Mouse (Mus musculus): ENCODE results near the gene Ctdspl. TPM values are rescaled to one million over a fixed set of nuclear protein-coding genes. Genes with fewer than 3 reads are reported as not detected.
A peak's percentile ranks its signal among the peaks of the same experiment; 100 is the strongest.

Ctdspl gene
- polyA plus RNA-seq, 1 experiment from 2014 or later, result 22.9 TPM

DNA sequence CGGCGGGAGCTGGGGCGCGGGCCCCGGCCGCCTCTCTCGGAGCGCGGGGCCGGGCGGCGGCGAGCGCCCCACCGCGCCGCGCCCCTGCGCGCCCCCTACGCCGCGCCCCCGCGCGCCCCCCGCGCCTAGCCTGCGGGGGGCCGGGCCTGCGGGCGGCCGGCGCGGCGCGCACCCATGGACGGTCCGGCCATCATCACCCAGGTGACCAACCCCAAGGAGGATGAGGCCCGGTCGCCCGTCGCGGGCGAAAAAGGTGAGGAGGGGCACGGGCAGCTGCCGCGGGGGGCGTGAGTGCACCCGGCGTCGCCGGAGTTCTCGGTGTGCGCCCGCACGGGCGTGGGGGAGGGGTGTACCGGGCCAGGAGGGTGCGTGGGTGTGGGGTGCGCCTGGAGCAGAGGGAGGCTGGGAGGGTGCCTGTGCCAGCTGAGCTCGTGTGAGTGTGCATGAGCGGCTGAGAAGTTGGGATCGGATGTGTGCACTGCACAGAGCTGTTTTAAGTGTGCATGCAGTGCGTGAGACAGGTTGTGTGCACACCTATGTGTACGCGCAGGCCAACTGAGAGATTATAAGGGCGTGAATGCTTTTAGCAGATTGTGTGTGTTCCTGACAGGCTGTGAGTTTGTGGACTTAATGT is 552 bp downstream of the Ctdspl start:
- Histone ChIP-seq H3K27me3 (ENCODE audit: insufficient read depth, low read length) (no peaks in the 10 kb centered on the region), H3K36me3 (ENCODE audit: insufficient read depth) (no peaks in the 10 kb centered on the region), H3K9ac (peak overlapping the region; percentile 90), H3K9me3 (ENCODE audit: low read depth, low read length) (no peaks in the 10 kb centered on the region), H3K4me2 (peak overlapping the region; percentile 99), H3K4me3 (ENCODE audit: low read depth, low read length) (peak overlapping the region; percentile 78), H3K27ac (ENCODE audit: low read depth) (peak overlapping the region; percentile 90), H3K4me1 (ENCODE audit: insufficient read depth) (peaks cover 27% of the 10 kb centered on the region)
- peak; percentile 38 for DNase-seq
- WGBS, result 3% methylated on average over 45 of the region's 68 CpGs
- ATAC-seq (ENCODE audit: insufficient read depth), result peak; percentile 6; the same call in 1 of the 2 replicates
- TF ChIP-seq CTCF (IDR thresholded peaks at IDR 0.05; ENCODE audit: low read depth), result no peak

GRCm38 (mm10) chr9:118927501-118927900 is 1.2 kb downstream of the Ctdspl start:
- peak overlapping the region; percentile 90 for H3K9ac ChIP-seq
- 17% methylated on average over 8 of the region's 8 CpGs for whole genome bisulfite sequencing
- H3K36me3 ChIP-seq (ENCODE audit: insufficient read depth), result no peaks in the 10 kb centered on the region
- H3K27ac ChIP-seq (ENCODE audit: low read depth), result peak overlapping the region; percentile 90; the same call in 1 of the 2 replicates
- DNase-seq (peak; percentile 56), ATAC-seq (ENCODE audit: insufficient read depth) (no peak)
- peaks cover 27% of the 10 kb centered on the region for H3K4me1 ChIP-seq (ENCODE audit: insufficient read depth)
- H3K4me2 ChIP-seq, result peak overlapping the region; percentile 99
- H3K27me3 ChIP-seq (ENCODE audit: insufficient read depth, low read length), result no peaks in the 10 kb centered on the region
- H3K9me3 ChIP-seq (ENCODE audit: low read depth, low read length), result no peaks in the 10 kb centered on the region
- peak overlapping the region; percentile 78 for H3K4me3 ChIP-seq (ENCODE audit: low read depth, low read length)
- TF ChIP-seq CTCF (IDR thresholded peaks at IDR 0.05; ENCODE audit: low read depth), result no peak

DNA sequence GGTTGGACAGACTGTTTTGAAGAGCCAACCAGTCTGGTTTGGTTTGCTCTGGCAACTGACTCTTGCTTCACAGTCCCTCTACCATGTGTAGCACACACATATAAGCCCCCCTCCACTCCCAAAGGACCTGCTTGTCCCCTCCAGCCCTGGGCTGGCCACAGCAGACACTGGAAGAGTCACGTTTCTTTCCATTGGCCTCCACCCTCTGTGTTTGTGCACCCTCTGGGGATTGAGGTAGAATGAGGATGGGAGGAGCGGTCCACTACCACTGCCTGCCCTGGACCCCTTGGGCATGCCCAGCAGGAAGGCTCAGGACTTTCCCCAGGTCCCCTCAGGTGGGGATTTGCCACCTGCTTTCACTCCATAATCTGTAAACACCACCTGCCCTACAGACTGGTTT is 1.8 kb downstream of the Ctdspl start:
- DNase-seq (no peak), ATAC-seq (ENCODE audit: insufficient read depth) (no peak)
- Histone ChIP-seq H3K27me3 (ENCODE audit: insufficient read depth, low read length) (no peaks in the 10 kb centered on the region), H3K36me3 (ENCODE audit: insufficient read depth) (no peaks in the 10 kb centered on the region), H3K9me3 (ENCODE audit: low read depth, low read length) (no peaks in the 10 kb centered on the region), H3K4me1 (ENCODE audit: insufficient read depth) (peaks cover 27% of the 10 kb centered on the region), H3K4me2 (peak overlapping the region; percentile 99), H3K4me3 (ENCODE audit: low read depth, low read length) (peak overlapping the region; percentile 78), H3K27ac (ENCODE audit: low read depth) (no peak overlapping the region; the same call in 1 of the 2 replicates), H3K9ac (peak overlapping the region; percentile 90)
- TF ChIP-seq CTCF (IDR thresholded peaks at IDR 0.05; ENCODE audit: low read depth), result no peak
- 40% methylated on average over 2 of the region's 2 CpGs for WGBS

DNA sequence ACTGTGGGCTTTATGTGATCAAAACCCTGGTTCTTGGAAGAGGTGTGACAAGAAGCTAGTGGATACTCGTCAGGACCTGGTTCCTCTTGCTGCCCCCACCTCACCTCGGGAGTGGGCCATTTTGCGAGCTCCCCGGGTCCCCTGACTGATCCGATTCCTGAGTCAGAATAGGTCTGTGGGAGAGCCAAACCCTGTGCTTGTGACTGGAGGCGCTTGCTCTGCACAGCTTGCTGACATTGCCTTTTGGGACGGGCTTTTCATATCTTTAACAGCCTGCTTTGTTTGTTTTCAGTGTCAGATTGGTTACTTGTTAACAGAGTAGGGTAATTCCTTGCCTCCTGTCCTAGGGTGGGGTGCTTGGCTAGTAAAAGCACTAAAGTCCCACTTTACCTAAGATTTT is 2.4 kb downstream of the Ctdspl start:
- H3K4me2 ChIP-seq, result peak overlapping the region; percentile 99
- H3K27ac ChIP-seq (ENCODE audit: low read depth), result peak overlapping the region; percentile 8; the same call in 1 of the 2 replicates
- WGBS, result 8% methylated on average over 7 of the region's 7 CpGs
- no peaks in the 10 kb centered on the region for H3K36me3 ChIP-seq (ENCODE audit: insufficient read depth)
- no peaks in the 10 kb centered on the region for H3K9me3 ChIP-seq (ENCODE audit: low read depth, low read length)
- DNase-seq (peak; percentile 69), ATAC-seq (ENCODE audit: insufficient read depth) (no peak)
- H3K4me3 ChIP-seq (ENCODE audit: low read depth, low read length), result peak overlapping the region; percentile 11; the same call in 1 of the 2 replicates
- H3K27me3 ChIP-seq (ENCODE audit: insufficient read depth, low read length), result no peaks in the 10 kb centered on the region
- no peak for TF ChIP-seq CTCF (IDR thresholded peaks at IDR 0.05; ENCODE audit: low read depth)
- H3K9ac ChIP-seq, result peak overlapping the region; percentile 16; the same call in 1 of the 2 replicates
- H3K4me1 ChIP-seq (ENCODE audit: insufficient read depth), result peaks cover 27% of the 10 kb centered on the region

DNA sequence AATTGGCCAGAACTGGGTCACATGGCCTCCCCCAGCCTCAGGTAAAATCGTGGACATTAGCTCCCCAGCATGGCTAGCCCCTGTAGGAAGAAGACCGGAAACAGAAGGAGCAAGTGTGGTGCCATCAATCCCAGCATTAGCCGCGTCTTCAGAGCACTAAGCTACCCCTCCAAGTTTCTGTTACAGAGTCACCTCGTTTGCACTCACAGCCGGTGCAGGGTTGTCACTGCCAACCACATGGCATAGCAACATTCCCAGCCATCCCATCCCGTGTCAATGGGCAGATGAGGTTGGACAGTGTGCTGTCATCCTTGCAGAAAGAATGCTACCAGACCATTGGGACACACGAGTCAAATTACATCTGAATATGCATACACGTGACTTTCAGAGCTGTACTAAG is 4.4 kb downstream of the Ctdspl start:
- H3K9ac ChIP-seq, result no peak overlapping the region
- no peak overlapping the region for H3K27ac ChIP-seq (ENCODE audit: low read depth)
- no peak for ATAC-seq (ENCODE audit: insufficient read depth)
- H3K4me2 ChIP-seq, result no peak overlapping the region
- peaks cover 20% of the 10 kb centered on the region for H3K4me1 ChIP-seq (ENCODE audit: insufficient read depth)
- no peak for TF ChIP-seq CTCF (IDR thresholded peaks at IDR 0.05; ENCODE audit: low read depth)
- no peak for DNase-seq
- no peaks in the 10 kb centered on the region for H3K36me3 ChIP-seq (ENCODE audit: insufficient read depth)
- WGBS, result 67% methylated on average over 9 of the region's 9 CpGs
- no peaks in the 10 kb centered on the region for H3K27me3 ChIP-seq (ENCODE audit: insufficient read depth, low read length)
- H3K4me3 ChIP-seq (ENCODE audit: low read depth, low read length), result no peak overlapping the region
- no peaks in the 10 kb centered on the region for H3K9me3 ChIP-seq (ENCODE audit: low read depth, low read length)

DNA sequence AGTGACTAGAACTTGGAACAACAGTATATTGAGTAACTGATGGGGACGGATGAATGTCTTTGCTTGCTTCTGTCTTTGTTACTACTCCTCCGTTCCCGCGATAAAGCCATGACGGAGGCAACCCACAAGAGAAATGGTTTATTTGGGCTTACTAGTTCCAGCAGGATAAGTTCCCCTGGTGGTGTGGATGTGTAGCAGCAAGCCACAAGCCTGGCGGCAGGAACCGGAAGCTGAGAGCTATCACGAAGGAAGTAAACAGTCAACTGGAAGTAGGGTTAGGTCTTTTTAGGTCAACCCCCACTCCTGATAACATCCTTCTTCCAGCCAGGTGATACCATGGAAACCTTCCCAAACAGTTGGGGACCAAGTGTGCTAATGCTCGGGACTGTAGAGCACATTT is 7.5 kb downstream of the Ctdspl start:
- Histone ChIP-seq H3K27me3 (ENCODE audit: insufficient read depth, low read length) (no peaks in the 10 kb centered on the region), H3K36me3 (ENCODE audit: insufficient read depth) (no peaks in the 10 kb centered on the region), H3K9me3 (ENCODE audit: low read depth, low read length) (no peaks in the 10 kb centered on the region), H3K4me3 (ENCODE audit: low read depth, low read length) (no peak overlapping the region), H3K4me1 (ENCODE audit: insufficient read depth) (peaks cover 4% of the 10 kb centered on the region), H3K9ac (no peak overlapping the region), H3K27ac (ENCODE audit: low read depth) (no peak overlapping the region), H3K4me2 (no peak overlapping the region)
- no peak for DNase-seq
- 83% methylated on average over 9 of the region's 9 CpGs for WGBS
- 0 out of 2 replicates have a peak, but pooled peaks have one; percentile 14 for TF ChIP-seq CTCF (IDR thresholded peaks at IDR 0.05; ENCODE audit: low read depth)
- no peak for ATAC-seq (ENCODE audit: insufficient read depth)

DNA sequence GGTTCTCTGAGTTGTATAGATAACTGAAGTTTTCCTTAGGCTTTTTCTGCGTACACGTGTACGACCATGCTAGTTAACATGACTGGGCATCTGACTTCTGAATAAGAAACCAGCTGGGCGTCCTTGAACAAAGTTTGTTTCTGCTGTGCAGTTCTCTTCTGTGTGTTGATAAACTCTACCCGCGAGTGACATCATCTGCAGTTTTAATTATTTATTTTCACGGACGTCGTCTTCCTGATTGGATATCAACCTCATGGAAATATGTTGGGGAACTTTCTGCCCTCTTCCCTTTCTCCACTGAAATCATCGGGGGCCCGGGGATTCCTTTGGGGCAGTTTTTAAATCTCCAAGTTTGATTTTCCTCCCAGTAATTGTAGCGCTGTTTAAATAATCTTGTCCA is 8.1 kb downstream of the Ctdspl start:
- H3K36me3 ChIP-seq (ENCODE audit: insufficient read depth), result no peaks in the 10 kb centered on the region
- 53% methylated on average over 12 of the region's 12 CpGs for WGBS
- 0 out of 2 replicates have a peak overlapping the region, but pooled peaks have one; percentile 4 for H3K27ac ChIP-seq (ENCODE audit: low read depth)

More for the DNA sequence above, 8.1 kb downstream of the Ctdspl start:
- no peaks in the 10 kb centered on the region for H3K9me3 ChIP-seq (ENCODE audit: low read depth, low read length)
- no peak overlapping the region for H3K9ac ChIP-seq
- peaks cover 4% of the 10 kb centered on the region for H3K4me1 ChIP-seq (ENCODE audit: insufficient read depth)
- ATAC-seq (ENCODE audit: insufficient read depth), result no peak
- H3K27me3 ChIP-seq (ENCODE audit: insufficient read depth, low read length), result no peaks in the 10 kb centered on the region
- TF ChIP-seq CTCF (IDR thresholded peaks at IDR 0.05; ENCODE audit: low read depth), result no peak
- 0 out of 2 replicates have a peak overlapping the region, but pooled peaks have one; percentile 3 for H3K4me2 ChIP-seq
- H3K4me3 ChIP-seq (ENCODE audit: low read depth, low read length), result no peak overlapping the region
- peak; percentile 50 for DNase-seq

Data from lung, embryonic 14.5 days (tissue).